Mouse (Mus musculus) bone marrow macrophage, adult 2 months (primary cell): Measurements from ENCODE around the gene Npm3. TPM values are rescaled to one million over a fixed set of nuclear protein-coding genes. Genes with fewer than 3 reads are reported as not detected.

Experiments used
- H3K27ac ChIP-seq: 2 replicates; pipeline ENCODE4 v1.5.1; 2012; ENCODE audit warnings: low read depth, low read length; ENCODE audit not compliant: insufficient read depth
- H3K4me1 ChIP-seq: 2 replicates; pipeline ENCODE4 v1.6.1; 2012; ENCODE audit warnings: low read length; ENCODE audit not compliant: control insufficient read depth, insufficient read depth
- H3K4me3 ChIP-seq: 2 replicates; pipeline ENCODE4 v1.5.1; 2012; ENCODE audit warnings: mild to moderate bottlenecking, low read length, moderate library complexity; ENCODE audit not compliant: insufficient read depth
- CTCF ChIP-seq: IDR thresholded peaks from 2 replicates; pipeline ENCODE4 v1.5.1; 2012; ENCODE audit warnings: low read depth, mild to moderate bottlenecking, low read length, moderate library complexity
- POLR2A ChIP-seq: IDR thresholded peaks from 2 replicates; pipeline ENCODE4 v1.6.1; 2012; ENCODE audit warnings: mild to moderate bottlenecking, low read depth, low read length, borderline replicate concordance
- polyA plus RNA-seq: library from polyadenylated mRNA; stranded (reverse); fragments of >200 nt; gene quantifications from 2 replicates; pipeline ENCODE4 v1.2.4, GENCODE M21; 2012; ENCODE audit not compliant: missing spikeins, insufficient read depth, insufficient read length

Npm3 gene
- polyA plus RNA-seq, 1 experiment, result 24.7 TPM

DNA sequence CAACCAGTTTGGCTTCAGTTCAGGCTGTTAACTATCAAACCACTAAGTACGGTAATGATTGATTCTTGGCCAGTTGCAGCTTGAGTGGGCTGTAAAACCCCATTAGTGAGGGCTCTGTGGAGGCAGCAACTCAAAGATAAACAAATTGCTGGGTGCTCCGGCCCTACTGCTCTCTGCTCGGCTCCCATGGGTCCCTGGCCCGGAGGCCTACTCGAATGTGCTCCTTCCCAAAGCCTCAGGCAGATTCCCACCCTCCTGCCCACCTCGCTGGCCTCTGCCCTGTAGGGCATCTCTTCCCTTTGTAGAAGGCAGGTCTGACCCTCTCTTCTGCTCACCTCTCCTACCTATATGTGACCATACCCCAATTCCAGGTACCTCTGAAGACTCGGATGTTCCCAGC, 14.6 kb downstream of the Npm3 start:
- H3K4me1 ChIP-seq, result no peaks in the 10 kb centered on the region
- no peak for TF ChIP-seq POLR2A
- no peak for TF ChIP-seq CTCF
- H3K4me3 ChIP-seq, result no peak overlapping the region
- no peak overlapping the region for H3K27ac ChIP-seq

DNA sequence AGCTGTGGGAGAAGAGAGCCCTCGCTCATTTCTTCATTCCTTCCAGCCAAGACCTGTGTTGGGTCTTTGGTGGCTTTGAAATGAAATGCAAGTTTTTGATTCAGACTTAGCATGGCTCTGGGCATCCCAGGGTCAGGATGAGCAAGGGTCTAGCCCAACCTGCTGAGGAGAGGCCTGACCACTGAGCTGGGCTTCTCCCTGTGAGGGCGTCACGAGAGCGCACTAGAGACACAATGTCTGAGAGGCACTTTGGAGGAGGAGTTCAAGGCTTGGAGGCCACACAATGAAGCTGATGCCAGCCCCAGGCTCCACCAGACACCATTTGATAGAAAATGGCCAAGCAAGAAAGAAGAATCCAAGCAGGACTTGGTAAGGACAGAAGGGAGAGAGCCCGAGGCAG, 15.2 kb downstream of the Npm3 start:
- no peak for TF ChIP-seq POLR2A
- TF ChIP-seq CTCF, result no peak
- Histone ChIP-seq H3K4me1 (no peaks in the 10 kb centered on the region), H3K4me3 (no peak overlapping the region), H3K27ac (no peak overlapping the region)

DNA sequence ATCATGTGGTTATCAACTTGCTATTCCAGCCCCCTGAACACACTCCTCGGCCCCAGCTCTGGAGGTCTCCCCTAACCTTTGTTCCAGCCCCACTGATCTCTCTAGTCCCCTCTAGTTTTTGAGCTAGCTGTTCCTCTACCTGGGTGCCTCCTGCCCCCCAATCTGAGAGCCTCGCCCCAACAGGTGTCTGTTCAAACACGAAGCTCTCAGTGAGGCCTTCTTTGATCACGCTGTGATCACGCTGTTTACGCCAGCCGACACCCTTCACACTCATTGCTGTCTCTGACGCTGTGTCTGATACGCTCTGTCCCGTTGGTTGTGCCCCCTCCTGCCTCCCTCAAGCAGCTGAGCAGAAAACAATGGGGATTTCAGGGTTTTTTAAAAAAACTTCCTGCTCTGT, 15.8 kb downstream of the Npm3 start:
- Histone ChIP-seq H3K4me1 (no peaks in the 10 kb centered on the region), H3K27ac (no peak overlapping the region), H3K4me3 (no peak overlapping the region)
- no peak for TF ChIP-seq CTCF
- no peak for TF ChIP-seq POLR2A

DNA sequence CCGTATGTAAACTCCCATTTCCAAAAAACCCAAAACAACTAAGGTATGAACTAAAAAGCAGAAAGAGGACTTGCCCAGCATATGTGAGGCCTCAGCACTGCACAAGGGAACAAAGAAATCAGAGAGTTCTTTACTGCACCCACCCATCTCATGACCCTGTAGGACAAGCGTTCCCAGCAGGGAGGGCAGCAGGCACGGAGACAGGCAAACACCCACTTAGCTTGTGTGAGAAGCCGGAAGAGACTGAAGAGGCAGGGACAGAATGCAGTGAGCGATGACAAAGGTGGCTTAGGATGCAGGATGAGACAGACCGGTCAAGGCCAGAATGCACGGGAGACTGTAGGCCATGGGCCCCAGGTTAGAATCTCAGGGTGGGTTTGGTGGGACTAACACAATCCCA, 17.7 kb downstream of the Npm3 start:
- Histone ChIP-seq H3K4me3 (no peak overlapping the region), H3K4me1 (no peaks in the 10 kb centered on the region), H3K27ac (no peak overlapping the region)
- TF ChIP-seq CTCF (no peak), POLR2A (no peak)

DNA sequence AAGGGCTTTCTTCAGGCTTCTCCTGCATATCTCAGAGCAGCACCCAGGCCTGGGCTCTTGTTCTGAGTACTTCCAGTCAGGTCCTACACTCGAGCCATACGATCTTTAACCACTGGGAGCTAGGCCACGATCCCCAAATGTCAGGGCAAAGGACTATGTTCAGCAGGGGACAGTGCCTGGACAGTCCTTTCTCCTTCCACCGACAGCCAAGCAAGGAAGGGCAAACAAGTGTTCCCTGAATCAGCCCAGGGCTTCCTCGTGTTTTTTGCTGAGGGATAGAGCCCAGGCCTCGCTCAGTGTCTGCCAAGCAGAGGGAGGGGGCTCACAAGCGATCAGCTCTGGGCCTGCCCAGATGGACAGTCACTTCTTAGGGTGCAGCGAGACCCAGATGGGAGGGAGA, 19.3 kb downstream of the Npm3 start:
- H3K27ac ChIP-seq, result no peak overlapping the region
- no peak for TF ChIP-seq CTCF
- TF ChIP-seq POLR2A, result no peak
- no peaks in the 10 kb centered on the region for H3K4me1 ChIP-seq
- no peak overlapping the region for H3K4me3 ChIP-seq

DNA sequence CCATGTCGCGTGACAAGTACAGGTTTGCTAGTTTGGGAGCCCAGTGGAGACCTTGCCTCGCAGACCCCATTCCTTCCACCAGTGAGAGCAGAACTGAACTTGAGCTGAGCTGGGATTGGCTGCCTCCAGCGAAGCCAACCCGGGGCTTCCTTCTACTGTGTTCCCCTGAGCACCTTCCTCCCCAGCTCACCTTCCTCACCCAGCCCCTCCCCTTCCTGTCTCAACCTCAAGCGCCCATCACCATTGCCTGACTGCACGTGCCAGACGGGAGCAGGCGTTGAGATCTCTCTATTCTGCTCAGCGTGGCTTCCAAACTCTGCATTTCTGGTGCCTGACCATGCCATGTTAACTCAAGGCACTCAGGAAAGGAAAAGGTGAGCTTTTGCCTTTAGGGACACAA, 22.2 kb downstream of the Npm3 start:
- no peak overlapping the region for H3K27ac ChIP-seq
- no peak for TF ChIP-seq CTCF
- TF ChIP-seq POLR2A, result no peak
- no peak overlapping the region for H3K4me3 ChIP-seq
- H3K4me1 ChIP-seq, result no peaks in the 10 kb centered on the region

DNA sequence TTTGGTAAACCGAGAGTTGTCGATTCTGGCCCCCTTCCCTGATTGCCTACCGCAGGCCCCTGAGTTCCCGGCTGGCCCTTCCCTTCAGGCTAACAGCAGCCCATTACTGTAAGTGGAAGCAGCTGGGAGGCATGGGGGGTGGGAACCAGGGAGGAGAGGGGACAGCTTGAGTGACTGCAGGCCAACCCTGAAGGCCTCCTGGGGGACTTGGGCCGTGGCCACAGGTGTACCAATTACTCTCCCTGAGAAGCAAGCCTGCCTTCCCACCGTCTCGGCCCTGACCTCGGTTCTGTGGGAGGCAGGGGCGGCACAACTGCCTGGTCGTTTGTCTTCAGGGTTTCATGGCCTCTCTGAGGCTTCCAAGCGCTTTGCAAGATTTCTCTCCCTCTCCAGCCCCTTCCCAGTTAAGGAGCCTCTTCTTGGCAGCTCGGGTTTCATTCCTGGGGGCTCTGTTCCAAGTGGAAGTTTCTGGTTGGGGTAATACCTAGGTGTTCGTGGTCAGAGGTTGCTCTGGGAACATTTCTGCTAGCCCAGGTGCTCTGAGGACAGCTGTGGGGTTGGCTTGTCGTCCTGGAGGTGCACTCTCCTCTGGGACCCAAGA, 23.6 kb downstream of the Npm3 start:
- H3K4me1 ChIP-seq, result no peaks in the 10 kb centered on the region
- TF ChIP-seq POLR2A (no peak), CTCF (no peak)
- no peak overlapping the region for H3K4me3 ChIP-seq
- no peak overlapping the region for H3K27ac ChIP-seq

DNA sequence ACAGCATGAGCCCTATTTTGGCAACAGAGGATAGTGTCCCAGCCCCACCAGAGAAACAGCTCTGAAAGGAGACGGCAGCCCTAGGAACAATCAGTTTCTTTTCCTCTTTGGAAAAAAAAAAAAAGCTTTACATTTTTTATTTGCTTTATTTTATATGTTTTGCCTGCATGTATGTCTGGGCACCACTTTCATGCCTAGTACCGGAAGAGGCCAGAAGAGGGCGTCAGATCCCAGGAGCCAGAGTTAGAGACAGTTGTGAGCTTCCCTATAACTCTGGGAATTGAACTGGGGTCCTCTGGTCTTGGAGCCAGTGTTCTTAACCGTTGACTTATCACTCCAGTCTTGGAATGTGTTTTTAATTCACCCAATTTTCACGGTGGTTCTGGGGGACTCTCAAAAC, 27.2 kb downstream of the Npm3 start:
- no peak overlapping the region for H3K27ac ChIP-seq
- H3K4me1 ChIP-seq, result no peaks in the 10 kb centered on the region
- no peak overlapping the region for H3K4me3 ChIP-seq
- TF ChIP-seq POLR2A (no peak), CTCF (no peak)

DNA sequence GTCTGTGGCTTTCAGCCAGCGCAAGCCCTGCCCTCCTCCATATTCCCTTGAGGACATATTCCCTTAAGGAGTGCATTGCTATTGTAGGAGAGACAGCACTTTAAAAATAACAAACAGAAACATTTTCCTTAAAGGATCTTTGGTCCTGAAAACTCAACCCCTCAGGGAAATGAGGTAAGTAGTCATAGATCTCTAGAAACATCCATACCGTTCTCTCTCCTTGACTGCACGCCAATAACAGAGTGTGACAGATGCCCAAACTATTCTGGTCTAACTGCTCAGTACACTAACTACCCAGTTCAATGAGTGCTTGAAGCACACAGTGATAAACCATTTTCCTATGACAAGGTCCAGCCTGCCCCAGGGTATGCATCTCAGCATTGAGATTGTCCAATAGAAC, 31.1 kb downstream of the Npm3 start:
- H3K27ac ChIP-seq, result no peak overlapping the region
- no peaks in the 10 kb centered on the region for H3K4me1 ChIP-seq
- TF ChIP-seq CTCF (no peak), POLR2A (no peak)
- H3K4me3 ChIP-seq, result no peak overlapping the region

DNA sequence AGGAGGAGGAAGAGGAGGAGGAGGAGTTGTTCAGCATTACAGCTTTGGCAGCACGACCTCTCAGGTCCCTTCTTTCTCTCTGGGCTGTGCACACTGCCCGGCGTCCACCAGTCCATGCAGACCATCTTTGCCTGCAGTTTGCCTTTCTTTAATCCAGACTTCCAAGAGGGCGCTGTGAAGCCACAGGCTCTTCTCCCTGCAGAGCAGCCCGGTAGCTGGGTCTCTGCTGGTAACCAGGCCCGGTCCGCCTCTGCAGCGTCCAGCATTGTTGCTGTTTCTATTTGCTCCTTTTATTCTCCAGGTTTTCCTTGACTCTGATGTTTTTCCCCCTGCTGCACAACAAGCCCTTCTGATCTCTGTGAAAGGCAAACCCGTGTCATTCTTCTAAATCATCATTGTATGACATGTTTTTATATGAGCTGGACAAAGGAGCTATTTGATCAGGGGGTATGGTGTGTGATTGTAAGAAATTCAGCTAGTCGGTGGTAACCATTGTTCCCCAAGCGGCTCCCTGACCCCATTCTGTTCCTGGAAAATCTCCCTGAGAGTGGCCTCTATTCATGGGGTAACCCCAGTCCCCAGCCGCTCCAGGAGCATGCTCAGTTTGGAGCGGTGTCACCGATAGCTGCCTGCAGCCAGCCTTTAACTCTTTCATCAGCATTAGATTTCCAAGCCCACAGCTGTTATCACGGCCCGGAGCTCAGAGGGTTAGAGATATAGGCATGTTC, 31.7 kb downstream of the Npm3 start:
- no peaks in the 10 kb centered on the region for H3K4me1 ChIP-seq
- H3K27ac ChIP-seq, result no peak overlapping the region
- no peak overlapping the region for H3K4me3 ChIP-seq
- no peak for TF ChIP-seq CTCF
- TF ChIP-seq POLR2A, result no peak

DNA sequence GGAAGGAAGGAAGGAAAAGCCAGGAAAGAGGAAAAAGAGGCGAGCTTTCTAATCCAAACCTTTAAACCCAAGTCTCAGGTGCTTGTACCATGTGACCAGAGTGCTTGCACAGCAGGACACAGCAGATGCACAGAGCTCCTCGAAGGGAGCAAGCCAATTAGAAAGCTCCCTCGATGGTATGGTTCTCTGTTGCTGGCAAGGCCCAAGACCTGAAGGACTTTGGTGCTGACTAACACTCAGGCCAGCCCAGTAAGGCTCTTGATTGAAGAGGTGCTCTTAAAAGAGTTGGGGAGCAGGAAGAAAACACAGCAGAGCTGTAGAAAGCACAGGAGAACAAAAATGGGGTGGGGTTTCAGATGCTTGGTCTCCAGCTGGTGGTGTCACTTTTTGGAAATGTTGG, 40.7 kb downstream of the Npm3 start:
- TF ChIP-seq CTCF (no peak), POLR2A (no peak)
- Histone ChIP-seq H3K4me1 (no peaks in the 10 kb centered on the region), H3K4me3 (no peak overlapping the region), H3K27ac (no peak overlapping the region)

Other genes starting within 250 kb of the Npm3 start
- gene Poll, start 189.1 kb downstream of the Npm3 start, polyA plus RNA-seq, result 9.3 and 10.1 TPM in 2 replicates
- gene Gm17018, start 189.0 kb downstream of the Npm3 start, polyA plus RNA-seq, result 35.3 and 36.0 TPM in 2 replicates
- 50.3 and 55.6 TPM in 2 replicates for gene Fbxw4, start 89.3 kb downstream of the Npm3 start, polyA plus RNA-seq
- gene Fgf8, start 6.7 kb downstream of the Npm3 start, polyA plus RNA-seq, result not detected in 2 replicates
- gene Mgea5, start 34.2 kb upstream of the Npm3 start, polyA plus RNA-seq, result 84.9 and 93.8 TPM in 2 replicates
- not detected in 2 replicates for gene Kcnip2, start 66.5 kb upstream of the Npm3 start, polyA plus RNA-seq
- 9.6 and 13.2 TPM in 2 replicates for gene Armh3, start 248.9 kb upstream of the Npm3 start, polyA plus RNA-seq